Mouse (Mus musculus): ENCODE data around the gene Pnpla2. TPM values are rescaled to one million over a fixed set of nuclear protein-coding genes. Genes with fewer than 3 reads are reported as not detected.

Gene Pnpla2
- polyA plus RNA-seq, 1 experiment from 2014 or later = 19.1 TPM

DNA sequence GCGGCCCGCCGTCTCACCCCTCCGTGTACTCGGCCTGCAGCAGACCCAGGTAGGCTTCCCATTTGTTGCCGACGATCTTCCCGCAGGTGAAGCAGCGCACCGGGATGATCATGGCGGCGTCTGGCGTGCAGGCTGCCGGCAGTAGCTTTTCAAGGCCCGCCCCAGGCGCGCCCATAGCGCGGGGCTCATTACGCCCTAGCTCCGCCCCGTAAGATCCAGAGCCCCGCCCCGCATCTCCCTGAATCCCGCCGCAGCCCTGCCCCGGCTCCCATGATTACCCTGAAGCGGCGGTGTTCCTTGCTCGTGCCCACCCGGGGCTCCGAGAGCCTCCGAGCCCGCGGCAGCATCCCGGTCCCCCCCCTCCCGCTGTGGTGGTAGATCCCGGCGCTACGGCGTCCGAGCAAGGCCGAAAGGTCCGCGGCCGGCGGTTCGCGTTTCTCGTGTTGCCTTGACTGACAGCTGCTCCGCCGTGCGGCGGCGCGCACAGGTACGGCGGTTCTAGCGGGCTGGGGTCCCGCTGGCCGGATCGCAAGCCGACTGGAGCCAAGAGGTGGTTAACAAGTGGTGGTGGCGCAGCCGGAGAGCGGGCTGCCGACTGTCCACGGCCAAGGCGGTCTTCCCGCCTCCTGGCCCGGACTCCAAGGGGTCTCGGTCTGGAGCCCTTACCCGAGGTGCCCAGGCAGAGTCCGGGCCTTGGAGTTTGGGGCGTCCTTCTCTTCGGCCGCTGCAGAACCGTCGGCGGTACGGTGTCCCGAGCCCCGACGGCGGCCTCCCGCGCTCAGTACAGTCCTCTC is 20.2 kb downstream of the Pnpla2 start, which contains the start of the genes Polr2l and Tspan4:
Gene Polr2l (minus strand): TSS at position 122 of the 794 bp plus-strand sequence.
Gene Tspan4 (plus strand): TSS at position 230 of the 794 bp plus-strand sequence.
- ATAC-seq (ENCODE audit: low FRiP score) = peak; percentile 80
- H3K9ac ChIP-seq = peak within 1 kb of the TSS; percentile 85
- peak within 1 kb of the TSS; percentile 84 for H3K4me2 ChIP-seq (replicated peaks)
- H3K4me1 ChIP-seq = peaks cover 35% of the 10 kb centered on the region
- under 1% methylated on average over 87 of the region's 87 CpGs for WGBS
- H3K27me3 ChIP-seq = peaks cover 30% of the 10 kb centered on the region
- no peaks in the 10 kb centered on the region for H3K9me3 ChIP-seq (replicated peaks)
- H3K36me3 ChIP-seq = peaks cover 25% of the 10 kb centered on the region
- H3K27ac ChIP-seq = peak within 1 kb of the TSS; percentile 90
- H3K4me3 ChIP-seq = peak within 1 kb of the TSS; percentile 55

GRCm38 (mm10) chr7:141475805-141476158 is 20.8 kb downstream of the Pnpla2 start:
- H3K4me3 ChIP-seq = peak overlapping the region; percentile 55
- peaks cover 30% of the 10 kb centered on the region for H3K27me3 ChIP-seq
- H3K4me2 ChIP-seq (replicated peaks) = peak overlapping the region; percentile 84
- no peaks in the 10 kb centered on the region for H3K9me3 ChIP-seq (replicated peaks)
- WGBS = 2% methylated on average over 12 of the region's 12 CpGs
- peak overlapping the region; percentile 30; the same call in 1 of the 2 replicates for H3K27ac ChIP-seq
- ATAC-seq (ENCODE audit: low FRiP score) = 0 out of 2 replicates have a peak, but pooled peaks have one; percentile 2
- peak overlapping the region; percentile 85 for H3K9ac ChIP-seq
- H3K4me1 ChIP-seq = peaks cover 32% of the 10 kb centered on the region
- peaks cover 19% of the 10 kb centered on the region for H3K36me3 ChIP-seq

GRCm38 (mm10) chr7:141476226-141476980 is 21.4 kb downstream of the Pnpla2 start:
- H3K4me3 ChIP-seq = peak overlapping the region; percentile 55
- peaks cover 39% of the 10 kb centered on the region for H3K4me1 ChIP-seq
- peaks cover 13% of the 10 kb centered on the region for H3K36me3 ChIP-seq
- no peak for ATAC-seq (ENCODE audit: low FRiP score)
- peak overlapping the region; percentile 84 for H3K4me2 ChIP-seq (replicated peaks)
- H3K27me3 ChIP-seq = peaks cover 30% of the 10 kb centered on the region
- H3K27ac ChIP-seq = peak overlapping the region; percentile 30
- no peak overlapping the region; the same call in 1 of the 2 replicates for H3K9ac ChIP-seq
- 5% methylated on average over 16 of the region's 17 CpGs for WGBS
- H3K9me3 ChIP-seq (replicated peaks) = no peaks in the 10 kb centered on the region

DNA sequence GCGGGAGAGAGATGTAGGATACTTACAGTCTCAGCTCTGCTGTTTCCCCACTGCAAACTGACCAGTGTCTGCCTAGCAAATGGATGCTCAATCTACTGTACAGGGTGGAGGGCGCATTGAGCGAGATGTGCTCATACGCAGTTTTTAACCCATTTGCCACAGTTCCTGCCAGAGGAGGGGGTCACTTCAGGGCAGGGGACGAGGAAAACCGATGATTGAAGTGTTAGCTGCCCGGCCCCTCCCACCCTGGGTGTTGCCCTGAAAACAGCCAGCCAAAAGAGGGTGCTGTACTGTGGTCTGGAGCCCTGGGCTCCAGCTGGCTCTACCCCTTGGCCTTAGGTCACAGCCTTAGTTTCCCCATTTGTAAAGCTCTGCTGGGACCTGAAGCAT is 22.0 kb downstream of the Pnpla2 start:
- H3K4me3 ChIP-seq = peak overlapping the region; percentile 55
- no peak overlapping the region for H3K9ac ChIP-seq
- peaks cover 30% of the 10 kb centered on the region for H3K27me3 ChIP-seq
- H3K27ac ChIP-seq = peak overlapping the region; percentile 30
- no peaks in the 10 kb centered on the region for H3K9me3 ChIP-seq (replicated peaks)
- 19% methylated on average over 7 of the region's 7 CpGs for WGBS
- H3K4me1 ChIP-seq = peaks cover 41% of the 10 kb centered on the region
- ATAC-seq (ENCODE audit: low FRiP score) = no peak
- peak overlapping the region; percentile 84; the same call in 1 of the 2 replicates for H3K4me2 ChIP-seq (replicated peaks)
- H3K36me3 ChIP-seq = peaks cover 10% of the 10 kb centered on the region

DNA sequence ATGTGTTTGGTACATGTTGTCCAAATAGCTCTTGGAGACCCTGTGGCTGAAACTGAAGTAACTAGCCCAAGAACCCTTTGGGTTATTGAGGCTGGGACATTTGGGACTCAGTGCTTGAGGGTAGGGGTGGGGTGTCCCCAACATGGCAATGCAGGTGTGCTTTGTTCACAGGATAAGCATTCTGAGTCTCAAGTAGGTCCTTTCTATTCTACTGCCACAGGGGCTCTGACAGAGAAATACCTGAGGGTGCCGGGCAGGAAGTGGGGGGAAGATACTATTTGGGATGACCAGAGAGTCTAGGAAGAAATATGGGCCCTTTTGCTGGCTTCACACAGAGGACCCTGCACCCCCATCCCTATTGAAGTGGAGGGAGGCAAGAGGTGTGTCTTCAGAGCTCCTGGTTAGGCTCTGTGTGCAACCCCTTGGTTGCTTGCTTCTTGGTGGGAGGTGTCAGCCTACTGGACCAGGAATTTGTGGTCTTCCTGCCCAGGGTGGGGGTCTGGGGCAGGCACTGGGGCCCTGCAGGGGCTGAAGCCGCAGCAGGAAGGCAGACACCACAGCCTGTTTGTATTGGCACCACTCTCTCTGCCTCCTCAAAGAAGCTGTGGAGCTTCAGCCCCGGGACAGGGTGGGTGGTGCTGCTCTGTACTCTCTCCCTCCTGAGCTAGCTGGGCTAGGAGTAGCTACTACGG is 22.7 kb downstream of the Pnpla2 start:
- peaks cover 36% of the 10 kb centered on the region for H3K27me3 ChIP-seq
- no peak overlapping the region for H3K4me2 ChIP-seq (replicated peaks)
- H3K4me1 ChIP-seq = peaks cover 48% of the 10 kb centered on the region
- no peaks in the 10 kb centered on the region for H3K9me3 ChIP-seq (replicated peaks)
- no peak overlapping the region for H3K4me3 ChIP-seq
- 67% methylated on average over 4 of the region's 4 CpGs for WGBS
- no peak overlapping the region for H3K27ac ChIP-seq
- no peak for ATAC-seq (ENCODE audit: low FRiP score)
- no peak overlapping the region for H3K9ac ChIP-seq
- H3K36me3 ChIP-seq = peaks cover 2% of the 10 kb centered on the region; the same call in 1 of the 2 replicates

- H3K27ac ChIP-seq = no peak overlapping the region
- H3K9ac ChIP-seq = no peak overlapping the region
- ATAC-seq (ENCODE audit: low FRiP score) = no peak
- H3K4me1 ChIP-seq = peaks cover 50% of the 10 kb centered on the region
- H3K4me2 ChIP-seq (replicated peaks) = no peak overlapping the region
- WGBS = 77% methylated on average over 5 of the region's 5 CpGs
- H3K4me3 ChIP-seq = no peak overlapping the region
- H3K36me3 ChIP-seq = no peaks in the 10 kb centered on the region
- no peaks in the 10 kb centered on the region for H3K9me3 ChIP-seq (replicated peaks)
- H3K27me3 ChIP-seq = peaks cover 42% of the 10 kb centered on the region
Observed at GRCm38 (mm10) chr7:141478270-141478748, 23.3 kb downstream of the Pnpla2 start.

DNA sequence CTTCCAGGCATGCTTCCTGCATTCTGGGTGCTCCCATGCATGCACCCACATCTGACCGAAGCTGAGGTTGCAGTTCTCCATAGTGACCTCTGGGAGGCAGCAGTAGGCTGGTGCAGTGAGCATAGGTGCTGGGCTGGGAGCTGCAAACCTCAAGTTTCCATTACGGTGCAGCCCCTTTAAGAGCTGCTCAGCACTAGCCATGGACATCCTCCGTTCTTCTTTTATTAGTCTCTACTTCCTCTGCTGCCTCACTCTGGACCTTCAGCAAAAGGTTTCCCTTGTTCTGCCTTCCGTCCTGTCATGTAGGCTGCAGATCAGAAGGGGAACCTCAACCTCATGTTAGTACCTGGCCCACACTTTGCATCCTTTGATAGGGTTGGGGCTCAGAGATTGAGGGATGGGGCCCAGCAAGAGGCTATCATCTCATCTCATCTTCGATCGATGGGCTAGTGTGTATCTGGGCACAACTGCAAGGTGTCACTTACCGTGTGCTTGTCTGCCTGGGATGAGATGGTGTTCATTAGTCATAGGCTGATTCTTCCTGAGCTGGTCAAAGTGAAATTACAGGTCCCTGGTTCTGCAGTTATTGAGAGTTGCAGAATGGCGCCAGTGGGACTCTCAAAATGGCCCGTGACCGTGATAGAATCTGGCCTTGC is 26.0 kb downstream of the Pnpla2 start:
- 0 out of 2 replicates have a peak overlapping the region, but pooled peaks have one; percentile 65 for H3K9ac ChIP-seq
- H3K4me1 ChIP-seq = peaks cover 32% of the 10 kb centered on the region
- no peak overlapping the region for H3K27ac ChIP-seq
- peak overlapping the region; percentile 64 for H3K4me3 ChIP-seq
- ATAC-seq (ENCODE audit: low FRiP score) = peak; percentile 27
- H3K36me3 ChIP-seq = no peaks in the 10 kb centered on the region
- no peaks in the 10 kb centered on the region for H3K9me3 ChIP-seq (replicated peaks)
- H3K4me2 ChIP-seq (replicated peaks) = peak overlapping the region; percentile 93
- WGBS = 9% methylated on average over 10 of the region's 10 CpGs
- H3K27me3 ChIP-seq = peaks cover 42% of the 10 kb centered on the region

DNA sequence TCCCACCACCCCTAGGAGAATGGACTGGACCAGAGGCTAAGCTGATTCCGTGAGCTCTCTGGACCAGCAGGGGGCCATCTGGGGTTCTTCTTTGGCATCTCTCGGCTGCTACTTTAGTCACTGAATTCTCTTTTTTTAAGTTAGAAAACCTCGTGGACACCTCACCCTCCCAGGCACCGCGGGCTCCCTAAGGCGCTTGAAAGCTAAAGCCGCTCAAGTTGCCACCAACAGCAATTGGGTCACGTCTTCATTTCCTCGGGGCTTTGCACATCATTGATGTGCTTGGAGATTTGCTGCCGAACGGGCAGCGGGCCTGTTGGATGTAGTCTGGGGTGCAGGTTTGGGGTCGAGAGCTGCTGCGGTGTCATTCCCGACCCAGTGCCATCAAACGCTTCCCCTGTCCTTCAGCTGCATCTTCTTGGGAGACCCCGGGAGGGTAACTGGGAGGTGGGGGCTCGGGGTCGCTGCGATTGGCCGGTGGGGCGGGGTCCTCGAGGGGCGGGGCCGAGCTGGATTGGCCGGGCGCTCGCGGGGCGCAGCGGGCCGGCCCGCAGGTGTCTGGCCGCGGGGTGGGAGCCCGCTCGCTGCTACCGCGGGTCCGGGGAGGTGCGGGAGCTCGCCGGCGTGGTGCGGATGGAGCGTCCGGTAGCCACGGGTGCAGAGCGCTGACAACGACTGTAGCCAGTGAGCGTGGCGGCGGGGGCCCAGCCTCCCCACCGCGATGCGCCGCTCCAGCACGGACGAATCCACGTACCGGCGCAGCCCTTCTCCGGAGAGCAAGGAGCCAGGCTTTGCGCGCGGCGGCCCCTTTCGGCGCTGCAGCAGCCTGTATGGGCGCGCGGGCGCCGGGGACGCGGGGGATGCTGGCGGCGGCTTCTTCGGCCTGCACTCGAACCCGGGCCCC is 26.8 kb downstream of the Pnpla2 start:
- under 1% methylated on average over 81 of the region's 81 CpGs for WGBS
- peaks cover 24% of the 10 kb centered on the region for H3K4me1 ChIP-seq
- H3K9ac ChIP-seq = peak overlapping the region; percentile 65
- peak overlapping the region; percentile 64 for H3K4me3 ChIP-seq
- H3K4me2 ChIP-seq (replicated peaks) = peak overlapping the region; percentile 93
- peak overlapping the region; percentile 17; the same call in 1 of the 2 replicates for H3K27ac ChIP-seq
- H3K9me3 ChIP-seq (replicated peaks) = no peaks in the 10 kb centered on the region
- peaks cover 34% of the 10 kb centered on the region for H3K27me3 ChIP-seq
- ATAC-seq (ENCODE audit: low FRiP score) = peak; percentile 58
- H3K36me3 ChIP-seq = no peaks in the 10 kb centered on the region

GRCm38 (mm10) chr7:141482531-141483024 is 27.6 kb downstream of the Pnpla2 start:
- WGBS = 5% methylated on average over 11 of the region's 11 CpGs
- ATAC-seq (ENCODE audit: low FRiP score) = peak; percentile 14; the same call in 1 of the 2 replicates

GRCm38 (mm10) chr7:141483114-141483653 is 28.2 kb downstream of the Pnpla2 start:
- Histone ChIP-seq H3K9me3 (replicated peaks) (no peaks in the 10 kb centered on the region), H3K27me3 (peaks cover 20% of the 10 kb centered on the region), H3K9ac (peak overlapping the region; percentile 35), H3K4me1 (peaks cover 25% of the 10 kb centered on the region), H3K36me3 (no peaks in the 10 kb centered on the region), H3K4me2 (replicated peaks) (peak overlapping the region; percentile 93), H3K27ac (no peak overlapping the region), H3K4me3 (peak overlapping the region; percentile 64; the same call in 1 of the 2 replicates)
- no peak for ATAC-seq (ENCODE audit: low FRiP score)
- WGBS = 79% methylated on average over 5 of the region's 6 CpGs

More at GRCm38 (mm10) chr7:141482531-141483024, 27.6 kb downstream of the Pnpla2 start:
- no peaks in the 10 kb centered on the region for H3K9me3 ChIP-seq (replicated peaks)
- peak overlapping the region; percentile 65 for H3K9ac ChIP-seq
- H3K4me1 ChIP-seq = peaks cover 24% of the 10 kb centered on the region
- peaks cover 26% of the 10 kb centered on the region for H3K27me3 ChIP-seq
- H3K27ac ChIP-seq = no peak overlapping the region
- H3K36me3 ChIP-seq = no peaks in the 10 kb centered on the region
- peak overlapping the region; percentile 64 for H3K4me3 ChIP-seq
- peak overlapping the region; percentile 93 for H3K4me2 ChIP-seq (replicated peaks)

Data from hindbrain, embryonic 12.5 days (tissue).